Mouse (Mus musculus) gastrocnemius, postnatal 14 days (tissue): ENCODE measurements at regions not wholly inside any gene's neighbourhood (a gene's known extent, or its start where the extent isn't known, plus 50 kb on each side); places are given as distances from the start of the nearest gene placed in this dataset.

Experiments
- DNase-seq: peaks from one replicate; pipeline ENCODE4 v3.0.0; 2021; ENCODE audit warnings: mixed read lengths
- intact Hi-C: fragments of 180-260 bp; cut with DNase I; formaldehyde crosslinking; loops from one replicate; pipeline ENCODE4 v1.15.1; 2025; ENCODE audit warnings: low total_unique reads

DNA sequence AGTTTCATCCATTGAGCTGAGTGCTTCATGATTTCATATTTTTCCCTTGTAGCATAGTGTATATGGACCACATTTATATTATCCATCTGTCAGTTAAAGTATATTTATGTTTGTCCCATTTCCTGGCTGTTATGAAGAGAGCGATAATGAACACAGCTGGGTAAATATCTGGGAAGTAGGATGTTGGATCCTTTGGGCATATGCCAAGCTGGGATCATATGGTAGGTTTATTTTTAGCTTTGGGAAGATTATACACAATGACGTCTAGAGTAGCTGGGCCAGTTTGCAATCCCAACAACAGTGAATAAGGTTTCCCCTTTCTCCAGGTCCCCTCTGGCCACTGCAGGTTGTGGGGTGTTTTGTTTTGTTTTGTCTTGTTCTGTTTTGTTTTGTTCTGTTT is 164.5 kb downstream of the Gm765 start:
- intact Hi-C loops = no loop called here
- DNase-seq = no peak

DNA sequence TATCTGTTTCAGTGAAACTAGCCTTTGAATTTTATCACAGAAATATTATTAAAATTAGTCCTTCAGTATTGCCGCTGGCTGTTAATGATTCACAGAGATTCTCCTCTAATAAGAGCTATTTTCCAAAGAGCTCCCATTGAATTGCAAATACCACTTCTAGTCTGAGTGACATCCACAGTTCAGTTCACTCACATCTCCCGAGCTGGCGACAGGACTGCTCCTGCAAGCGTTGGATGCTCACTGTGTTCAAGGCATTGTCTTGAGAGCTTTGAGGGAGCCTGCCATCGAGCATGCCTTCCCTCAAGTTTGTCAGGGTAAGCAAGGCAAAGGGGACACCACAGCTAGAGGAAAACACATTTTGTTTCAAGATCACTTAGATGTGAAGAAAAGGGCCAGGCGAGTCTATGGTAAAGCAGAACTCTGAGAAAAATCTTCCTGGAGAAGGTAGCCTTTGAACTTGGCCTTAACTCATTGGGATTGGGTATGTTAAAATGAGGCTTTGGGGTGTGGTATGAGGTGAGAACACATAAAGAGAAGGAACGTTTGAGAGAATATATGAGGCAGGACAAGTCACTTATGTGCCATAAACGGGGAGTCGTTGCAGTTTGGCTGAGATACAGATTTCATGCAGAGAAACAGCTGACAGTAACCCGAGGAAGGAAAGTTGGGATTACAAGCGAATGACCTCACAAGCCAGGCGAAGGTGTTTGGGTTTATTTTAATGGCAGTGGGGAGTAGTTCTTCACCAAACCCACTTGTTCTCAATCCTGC is 193.3 kb downstream of the Gm765 start:
- intact Hi-C loops = no loop called here
- no peak for DNase-seq

DNA sequence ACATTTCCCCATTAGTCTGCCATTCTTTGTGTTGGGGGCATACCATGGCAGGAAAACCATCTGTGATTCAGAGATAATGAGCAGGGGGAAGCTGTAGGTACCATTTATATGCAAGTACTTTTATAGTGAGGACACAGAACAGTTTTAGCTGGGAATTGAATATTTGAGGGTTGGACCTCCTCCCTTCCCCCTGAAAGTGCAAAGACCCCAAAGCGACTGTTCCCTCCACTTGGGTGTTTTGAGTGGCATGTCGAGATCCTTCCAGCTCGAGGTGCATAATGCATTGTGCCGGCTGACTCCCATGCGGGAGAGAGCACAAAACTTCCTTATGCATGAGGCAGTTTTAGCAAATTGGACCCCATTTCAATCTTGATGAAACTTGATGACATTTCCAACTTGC is 194.7 kb downstream of the Gm765 start:
- intact Hi-C loops = no loop called here
- DNase-seq = no peak

DNA sequence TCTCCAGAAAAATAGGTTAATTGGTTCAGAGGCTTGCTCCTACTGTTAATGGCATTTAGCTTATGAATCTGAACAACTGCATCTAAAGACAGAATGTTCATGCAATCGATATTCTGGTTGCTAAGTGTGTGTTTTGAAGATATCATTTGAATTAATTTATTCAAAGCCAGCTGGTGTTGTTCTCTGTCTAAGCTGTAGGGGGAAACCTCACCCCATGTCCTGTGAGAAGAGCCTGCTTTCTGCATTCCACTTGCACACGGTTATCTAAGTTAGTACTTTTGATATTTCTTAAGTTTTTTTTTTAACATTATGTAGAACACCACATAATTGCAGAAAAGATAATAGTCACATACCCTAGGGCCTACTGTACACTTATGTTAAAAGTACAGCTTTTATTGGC is 209.6 kb downstream of the Gm765 start:
- no peak for DNase-seq
- intact Hi-C loops = no loop called here

DNA sequence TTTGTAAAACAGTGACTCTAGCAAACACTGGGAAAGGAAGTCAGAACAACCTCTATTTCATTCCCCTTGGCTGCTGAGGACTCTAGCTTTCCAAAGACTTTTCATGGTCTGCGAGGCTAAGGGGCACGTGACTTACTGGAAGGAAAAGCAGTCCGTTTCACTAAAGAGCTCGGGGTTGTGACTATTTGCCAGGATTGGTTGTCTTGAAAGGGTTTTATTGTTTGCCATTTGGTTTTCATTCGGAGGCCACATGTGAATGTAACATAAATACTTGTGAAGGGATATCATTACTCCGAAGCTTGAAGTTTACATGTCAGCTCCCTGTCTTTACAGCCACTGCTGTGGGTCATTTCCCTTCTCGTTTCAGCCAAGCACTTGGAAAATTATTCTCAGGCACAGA is 217.1 kb downstream of the Gm765 start:
- intact Hi-C loops = no loop called here
- no peak for DNase-seq

DNA sequence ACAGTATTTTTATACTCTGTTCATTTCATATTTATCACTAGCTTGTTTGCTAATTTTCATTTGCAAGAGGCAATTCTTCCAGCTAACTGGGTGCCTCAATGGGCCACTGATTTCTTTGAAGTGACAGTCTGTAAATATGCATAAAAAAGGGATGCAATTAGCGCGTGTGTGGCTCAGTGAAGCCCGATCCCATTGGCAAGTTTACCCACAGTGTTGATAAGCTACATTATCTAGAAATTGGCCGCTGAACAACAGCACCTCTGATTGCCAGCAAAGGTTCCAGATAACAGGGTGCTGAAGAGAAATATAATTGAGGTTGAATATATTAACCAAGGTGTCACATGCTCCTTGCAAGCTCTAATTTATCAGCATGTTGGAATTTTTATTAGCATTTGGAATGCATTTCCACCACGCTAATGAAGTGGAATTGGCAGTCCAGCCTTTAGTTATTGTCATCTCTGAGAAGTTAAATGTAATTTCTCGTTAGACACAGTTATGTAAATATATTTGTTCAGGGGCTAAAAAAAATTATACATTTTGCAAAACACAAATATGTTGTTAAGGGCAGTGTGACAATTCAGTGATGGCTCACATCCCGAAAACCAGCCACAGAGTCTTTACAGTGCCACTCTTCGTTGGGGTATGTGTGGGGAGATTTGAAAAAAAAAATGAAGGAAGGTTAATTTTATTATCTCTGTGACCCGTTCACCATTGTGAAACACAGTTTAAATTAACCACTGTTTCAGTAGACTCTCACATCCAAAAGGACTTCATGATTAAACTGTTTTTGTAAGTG is 224.0 kb downstream of the Gm765 start:
- DNase-seq = no peak
- intact Hi-C loops = no loop called here

DNA sequence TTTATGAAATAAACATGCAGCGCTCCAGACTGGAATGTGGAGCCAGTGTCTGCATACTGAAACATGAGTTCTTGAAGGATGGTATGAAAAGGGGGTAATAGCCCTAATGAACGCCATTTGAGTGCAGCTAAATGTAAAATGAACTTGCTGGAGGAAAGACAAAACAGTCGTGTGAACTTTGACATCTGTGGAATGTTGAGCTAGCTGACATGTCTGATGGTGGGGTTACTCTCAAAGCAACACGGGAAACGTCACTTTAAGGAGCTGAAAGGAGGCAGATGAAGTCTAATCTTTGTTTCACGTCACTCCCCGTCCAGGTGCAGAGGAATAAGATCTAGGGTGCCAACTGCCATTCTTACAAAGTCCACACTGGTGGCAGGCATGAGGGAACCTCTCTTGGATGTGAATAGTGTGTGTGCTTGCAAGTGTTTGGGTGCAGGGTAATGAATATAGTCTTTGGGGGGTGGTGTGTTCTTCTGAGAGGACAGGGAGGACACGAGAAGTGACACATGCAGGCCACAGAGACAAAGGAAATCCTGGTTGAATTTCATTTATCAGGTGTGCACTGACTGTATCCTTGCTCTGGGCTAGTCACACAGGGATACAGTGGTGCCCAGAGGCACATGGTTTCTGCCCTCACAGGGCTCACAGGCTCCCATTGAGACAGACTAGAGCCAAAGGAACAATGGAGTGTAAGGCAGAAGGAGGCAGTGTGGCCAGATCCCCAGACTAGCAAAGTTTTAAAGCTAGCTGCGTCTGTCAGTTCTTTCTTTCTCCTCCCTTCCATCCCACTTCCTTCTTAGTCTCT is 228.0 kb downstream of the Gm765 start:
- DNase-seq = no peak
- intact Hi-C loops = no loop called here

DNA sequence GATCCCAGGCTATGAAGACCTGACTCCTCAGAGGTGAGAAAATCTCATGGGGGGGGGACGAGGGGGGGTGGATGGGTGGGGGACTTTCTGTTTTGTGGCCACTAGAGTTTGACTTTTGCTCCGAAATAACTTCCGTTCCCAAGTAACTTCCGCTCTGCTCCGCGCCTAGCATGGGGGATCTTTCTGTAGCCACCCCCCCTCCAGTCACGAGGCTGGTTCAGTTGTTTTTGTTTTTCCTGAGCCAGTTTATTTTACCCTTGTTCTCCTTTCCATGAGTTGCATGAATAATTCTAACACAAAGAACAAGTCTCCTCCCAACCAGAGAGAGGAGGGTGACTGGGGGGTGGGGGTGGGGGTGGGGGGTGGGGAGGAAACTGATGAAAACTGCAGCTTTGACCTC is 228.8 kb downstream of the Gm765 start:
- no peak for DNase-seq
- intact Hi-C loops = no loop called here

DNA sequence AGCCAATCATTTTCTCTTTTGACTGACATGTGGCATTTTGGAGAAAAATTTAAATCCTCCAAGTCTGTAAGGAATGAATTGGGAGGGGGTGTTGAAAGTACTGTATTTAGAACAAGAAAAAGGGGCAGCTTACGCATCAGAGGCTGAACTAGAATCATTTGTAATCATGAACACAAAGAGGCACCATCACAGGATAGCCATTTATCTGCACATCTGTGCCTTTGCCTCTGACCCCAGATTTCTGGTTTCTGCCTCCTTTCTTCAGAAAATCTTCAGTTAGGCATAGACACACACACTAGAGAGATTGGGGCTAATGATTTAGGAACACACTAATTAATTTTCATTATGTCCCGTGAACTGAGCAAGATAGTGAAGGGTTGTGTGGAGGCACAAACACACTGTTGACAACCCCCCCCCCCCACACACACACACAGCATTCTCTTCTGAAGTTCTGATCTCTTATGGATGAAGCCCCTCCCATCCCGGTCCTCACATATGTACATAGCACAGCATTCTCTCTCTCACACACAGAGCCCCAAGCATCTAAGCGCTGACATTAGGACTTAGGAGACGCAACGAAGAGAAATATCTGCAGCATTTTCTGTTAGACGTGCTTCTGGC is 229.9 kb downstream of the Gm765 start:
- intact Hi-C loops = no loop called here
- DNase-seq = no peak

DNA sequence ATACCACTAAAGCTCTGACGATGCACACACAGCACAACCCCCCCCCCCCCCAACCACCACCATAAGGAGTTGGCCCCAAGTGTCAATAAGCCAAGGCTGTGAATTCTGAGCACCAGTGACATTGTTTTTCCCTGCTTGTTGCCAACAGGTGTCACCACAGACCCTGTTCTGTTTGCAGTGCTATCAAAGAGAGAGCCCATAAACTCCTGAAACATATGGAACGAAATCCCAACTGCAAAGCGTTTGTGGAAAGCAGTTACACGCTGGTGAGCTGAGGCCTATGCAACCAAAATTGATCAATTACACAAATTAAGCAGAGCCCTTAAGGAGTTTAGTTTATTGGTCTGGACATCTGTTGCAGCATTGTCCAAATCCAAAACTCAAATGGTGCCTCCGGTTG is 235.4 kb downstream of the Gm765 start:
- intact Hi-C loops = loop anchor here (10.0 kb wide), 2 partner anchors 278 to 1498 kb away; no protein-coding TSS in a partner anchor
- no peak for DNase-seq

DNA sequence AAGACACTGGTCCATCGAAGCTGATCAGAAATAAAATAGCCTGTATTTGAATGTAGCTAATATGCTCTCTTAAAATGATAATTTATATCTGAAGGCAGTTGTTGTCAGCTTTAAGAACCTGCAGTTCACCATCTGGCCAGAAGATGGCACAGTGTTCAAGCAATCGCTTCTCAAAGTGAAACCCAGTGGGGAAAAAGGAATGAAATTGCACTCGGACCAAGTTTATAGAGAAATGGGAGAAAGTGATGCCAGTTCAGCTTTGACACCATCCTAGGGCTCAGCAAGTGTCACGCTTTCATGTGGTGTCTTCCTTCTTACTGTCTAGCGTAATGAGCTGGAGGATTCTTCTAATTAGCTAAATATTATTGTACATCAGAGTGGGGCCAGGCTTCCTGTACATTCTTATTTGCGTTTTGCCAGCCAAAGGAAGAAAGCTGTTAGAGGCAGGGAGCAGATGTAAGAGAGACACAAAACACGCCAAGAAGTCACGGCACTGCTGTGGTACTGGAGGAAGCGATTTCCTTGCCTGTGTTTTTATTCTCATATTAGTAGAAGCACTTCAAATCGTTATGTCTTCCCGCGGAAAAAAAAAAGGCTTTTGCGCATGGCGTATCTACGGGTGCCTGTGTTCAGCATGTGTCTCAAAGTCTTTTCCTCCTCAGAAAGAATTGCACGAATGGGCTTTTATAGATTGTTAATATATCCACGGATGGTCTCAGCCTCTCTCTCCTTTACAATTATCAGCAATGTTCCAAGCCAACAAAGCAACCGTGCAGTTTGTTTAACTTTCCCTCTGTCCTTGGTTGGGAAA is 237.1 kb downstream of the Gm765 start:
- intact Hi-C loops = loop anchor here (10.0 kb wide), 2 partner anchors 279 to 1499 kb away; no protein-coding TSS in a partner anchor
- DNase-seq = peak; percentile 70

DNA sequence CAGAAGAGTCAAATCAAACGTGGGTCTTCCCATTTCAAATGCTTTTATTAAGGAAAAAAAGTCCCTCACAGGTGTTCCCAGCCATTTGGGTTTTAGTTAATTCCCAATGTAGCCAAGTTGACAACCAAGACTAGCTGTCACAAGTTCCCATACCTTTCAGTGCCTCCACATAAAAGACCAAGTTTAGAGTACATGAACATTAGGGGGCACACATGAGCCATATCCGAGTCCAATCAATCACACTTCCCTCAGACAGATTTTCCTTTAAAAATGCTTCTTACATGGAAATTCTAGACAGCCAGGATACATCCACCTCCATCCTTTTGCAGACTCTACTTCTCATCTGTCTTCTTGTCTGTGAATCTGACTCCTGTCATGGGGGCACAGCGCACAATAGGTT is 238.1 kb downstream of the Gm765 start:
- intact Hi-C loops = loop anchor here (10.0 kb wide), 2 partner anchors 280 to 1500 kb away; no protein-coding TSS in a partner anchor
- no peak for DNase-seq

DNA sequence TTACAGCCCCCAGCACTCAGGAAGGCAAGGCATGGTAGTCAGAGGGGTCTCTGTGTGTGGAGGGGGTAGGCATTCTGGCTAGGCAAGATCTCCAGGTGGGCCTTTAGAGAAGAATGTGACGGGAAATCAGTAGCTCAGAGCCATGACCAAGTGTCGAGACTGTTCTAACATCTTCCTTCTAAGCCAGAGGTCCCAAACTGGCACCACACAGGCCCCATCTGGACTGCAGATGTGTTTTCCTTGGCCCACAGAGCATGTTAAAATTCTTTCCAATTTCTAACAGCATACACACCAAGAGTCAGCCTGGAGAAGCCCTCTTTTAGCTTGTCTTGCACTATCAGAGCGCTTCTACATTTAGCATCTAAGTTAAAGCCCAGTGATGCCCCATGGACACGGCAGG is 241.5 kb downstream of the Gm765 start:
- no peak for DNase-seq
- intact Hi-C loops = loop anchor here (10.0 kb wide), 2 partner anchors 284 to 1504 kb away; no protein-coding TSS in a partner anchor

DNA sequence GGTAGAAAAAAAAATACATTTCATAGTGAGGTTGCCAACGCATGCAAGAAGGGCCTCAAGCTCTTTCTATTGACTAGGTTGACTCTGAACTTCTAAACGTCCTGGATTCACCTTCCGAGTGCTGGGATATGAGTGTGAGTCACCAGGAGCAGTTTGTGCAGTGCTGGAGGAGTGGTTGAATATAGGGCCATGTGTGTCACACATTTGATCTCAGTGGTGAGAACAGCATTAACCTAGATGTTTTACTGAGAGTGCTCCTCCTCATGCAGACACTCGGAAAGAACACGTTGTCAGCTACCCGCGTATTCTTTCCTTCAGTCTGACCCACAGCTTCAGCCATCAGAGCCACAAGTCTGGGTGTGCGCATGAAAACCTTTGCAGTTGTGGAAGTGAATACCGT is 243.4 kb downstream of the Gm765 start:
- DNase-seq = no peak
- intact Hi-C loops = no loop called here

DNA sequence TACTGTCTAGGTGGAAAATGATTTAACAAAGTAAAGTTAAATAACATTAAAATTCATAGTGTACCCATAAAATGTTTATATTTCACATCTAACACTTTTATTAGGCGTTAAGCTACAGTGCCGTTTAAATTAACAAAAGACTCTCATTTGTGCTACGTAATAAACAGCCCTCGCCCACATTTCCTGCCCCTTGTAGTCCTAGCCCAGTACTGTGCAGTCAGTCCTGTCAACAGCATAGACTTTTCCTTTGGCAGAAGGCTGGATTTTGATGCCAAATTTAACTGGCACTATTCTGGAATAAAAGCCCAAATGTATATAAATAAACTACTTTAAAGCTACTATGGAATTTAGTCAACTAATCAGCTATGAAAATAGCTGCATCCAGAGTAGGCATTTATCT is 247.3 kb downstream of the Gm765 start:
- intact Hi-C loops = no loop called here
- DNase-seq = no peak

DNA sequence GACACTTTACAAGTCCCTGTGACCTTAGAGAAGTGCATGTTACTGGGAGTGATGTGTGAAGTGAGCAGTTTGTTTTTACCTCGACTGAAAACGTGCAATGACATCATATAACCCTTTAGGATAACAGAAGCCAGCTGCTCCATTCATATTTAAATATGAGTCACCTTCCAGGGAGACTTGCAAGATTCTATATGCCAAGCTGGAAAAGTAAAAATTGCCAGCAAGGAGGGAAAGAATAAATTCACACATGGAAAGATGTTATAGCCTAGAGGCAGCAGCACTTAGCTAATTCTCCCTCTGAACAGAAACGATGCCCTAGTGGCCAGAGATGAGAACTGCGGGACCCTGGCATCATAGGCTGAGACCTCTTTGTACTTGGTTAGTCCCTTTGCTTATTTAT is 253.4 kb downstream of the Gm765 start:
- DNase-seq = peak; percentile 18
- intact Hi-C loops = no loop called here

DNA sequence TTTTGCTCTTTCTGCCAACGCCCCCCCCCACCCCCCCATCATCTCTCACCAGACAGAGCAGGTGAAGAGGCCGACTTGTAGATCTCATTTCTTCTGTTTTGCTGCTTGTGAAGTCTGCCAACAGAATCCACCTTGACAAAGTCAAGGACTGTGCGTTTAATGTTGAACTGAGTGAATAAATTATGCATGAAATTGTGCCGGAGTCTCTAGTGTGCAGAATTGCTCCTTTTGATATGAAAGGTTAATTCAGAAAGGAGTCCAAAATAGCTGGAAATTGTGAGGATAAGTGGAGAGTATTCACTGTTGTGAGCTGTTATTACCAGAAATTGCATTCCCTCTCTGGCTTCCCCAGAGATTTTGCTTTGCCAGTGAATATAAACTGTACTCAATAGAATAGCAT is 262.5 kb downstream of the Gm765 start:
- no peak for DNase-seq
- intact Hi-C loops = no loop called here
